27 mouse cellular contexts compared by ENCODE assay signal in the genomic region with DNA sequence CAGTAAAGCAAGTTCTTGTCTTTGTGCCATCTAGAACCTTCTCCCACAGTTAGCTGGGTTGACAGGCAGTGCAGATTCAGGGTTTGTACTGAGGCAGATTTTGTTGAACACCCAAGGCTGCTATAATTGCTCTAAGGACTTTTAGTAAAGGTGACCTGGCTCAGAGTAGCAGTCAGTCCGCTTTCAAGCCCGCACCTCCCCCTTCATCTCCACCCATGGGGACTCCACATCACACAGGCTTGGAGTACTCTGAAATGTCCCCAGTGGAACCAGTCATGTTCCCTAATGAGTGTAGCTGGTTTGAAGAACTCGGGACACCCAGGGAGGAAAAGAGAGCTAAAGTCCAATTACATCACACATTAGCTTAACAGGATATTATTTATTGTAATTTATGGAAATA.
"Had no signal": no experiment of that assay in that cellular context is flagged by ENCODE, and none has a peak within 500 bp of the region (broad histone marks: within the 10 kb centered on the region; RNA-seq: fewer than 3 reads in every experiment).

No protein-coding gene starts in this region.

- H3K4me1 ChIP-seq: heart, embryonic 15.5 days; liver, embryonic 12.5 days had no signal

- H3K9me3 ChIP-seq: heart, embryonic 13.5 days; heart, embryonic 15.5 days; hindbrain, embryonic 13.5 days; hindbrain, embryonic 15.5 days; kidney, embryonic 15.5 days; limb, embryonic 13.5 days; limb, embryonic 15.5 days; liver, embryonic 12.5 days had no signal

- H3K36me3 ChIP-seq: heart, embryonic 13.5 days; heart, embryonic 15.5 days; hindbrain, embryonic 13.5 days; hindbrain, embryonic 15.5 days; kidney, embryonic 15.5 days; limb, embryonic 13.5 days; limb, embryonic 15.5 days; liver, embryonic 12.5 days had no signal

- DNase-seq: gastrocnemius, adult 2 months; gastrocnemius, postnatal 14 days; gastrocnemius, postnatal 36 days; heart, adult 18-20 months; heart, postnatal 14 days; heart, postnatal 36 days; kidney, adult 11 months; kidney, adult 2 months; kidney, adult 9 months; kidney, postnatal 14 days; kidney, postnatal 36 days; layer of hippocampus, adult 9-11 months; layer of hippocampus, postnatal 36 days; left cerebral cortex, postnatal 4 days had no signal

- H3K27ac ChIP-seq: gastrocnemius, adult 2 months; heart, embryonic 13.5 days; heart, embryonic 15.5 days; hindbrain, embryonic 13.5 days; hindbrain, embryonic 15.5 days; hindbrain, postnatal 0 days; kidney, embryonic 15.5 days; kidney, postnatal 0 days; limb, embryonic 13.5 days; limb, embryonic 15.5 days; liver, embryonic 12.5 days; liver, embryonic 14.5 days had no signal

- H3K27me3 ChIP-seq: heart, embryonic 15.5 days; kidney, embryonic 15.5 days; limb, embryonic 15.5 days had no signal

- H3K4me2 ChIP-seq: heart, embryonic 11.5 days; heart, embryonic 13.5 days; heart, embryonic 15.5 days; hindbrain, embryonic 13.5 days; hindbrain, embryonic 15.5 days; kidney, embryonic 15.5 days; limb, embryonic 13.5 days; limb, embryonic 15.5 days; liver, embryonic 12.5 days had no signal

- ATAC-seq: hindbrain, postnatal 0 days; intestine, embryonic 16.5 days; liver, embryonic 12.5 days had no signal

- H3K4me3 ChIP-seq: gastrocnemius, adult 2 months; heart, embryonic 13.5 days; heart, embryonic 15.5 days; hindbrain, embryonic 13.5 days; hindbrain, embryonic 15.5 days; kidney, embryonic 15.5 days; limb, embryonic 13.5 days; limb, embryonic 15.5 days; liver, embryonic 12.5 days had no signal

- H3K9ac ChIP-seq: heart, embryonic 13.5 days; heart, embryonic 15.5 days; hindbrain, embryonic 13.5 days; hindbrain, embryonic 15.5 days; kidney, embryonic 15.5 days; limb, embryonic 13.5 days; limb, embryonic 15.5 days; liver, embryonic 12.5 days; liver, embryonic 14.5 days had no signal
